Mouse (Mus musculus) embryo, embryonic 11.5 days (tissue): ENCODE results near the gene Gm12888.
"Not testable (repeated sequence)": the region's sequence is repeated elsewhere in the genome, so short reads cannot be mapped to it uniquely, and the experiment has no call there.

Source experiments
- DNase-seq: peaks from one replicate; pipeline ENCODE4 v3.0.0-alpha.2; 2012; ENCODE audit warnings: low read depth, low spot score

The Gm12888 gene

GRCm38 (mm10) chr4:121324817-121325216, at the start of gene Gm12888:
Gm12888 (minus strand) TSS chr4:121324917.
- DNase-seq = not testable (repeated sequence)
